Mouse (Mus musculus) kidney, adult 2 months (tissue): ENCODE data around the gene St3gal4.

Experiments used
- CTCF ChIP-seq: fragments of 200-500 bp; conservative IDR thresholded peaks from 2 replicates; pipeline ENCODE4 v1.5.1; 2011; ENCODE audit warnings: low read depth, mild to moderate bottlenecking, control low read depth, low read length, moderate library complexity, mixed read lengths; ENCODE audit not compliant: insufficient read depth, insufficient read length
- POLR2A ChIP-seq: fragments of 200-500 bp; IDR thresholded peaks from one replicate; pipeline ENCODE4 v1.6.1; 2011; ENCODE audit warnings: low read depth, low read length, control low read depth

- TF ChIP-seq CTCF: no peak
- no peak for TF ChIP-seq POLR2A
These were observed 3.8 kb downstream of the St3gal4 start for GRCm38 (mm10) chr9:35115299-35115698.
